Mouse (Mus musculus): ENCODE measurements around the gene Eipr1. TPM values are rescaled to one million over a fixed set of nuclear protein-coding genes. Genes with fewer than 3 reads are reported as not detected.
"Not testable (repeated sequence)": the region's sequence is repeated elsewhere in the genome, so short reads cannot be mapped to it uniquely, and the experiment has no call there.

Eipr1 gene
- 10 to 100 TPM; 40.1 to 54.7 TPM for polyA plus RNA-seq (2017; shearing (Covaris generic))

- ATAC-seq, result peak; percentile 88
Observed at GRCm38 (mm10) chr12:28751508-28752263, at the start of gene Eipr1. Gene Eipr1 (plus strand): TSS chr12:28751803.

GRCm38 (mm10) chr12:28704381-28704780, 47.2 kb upstream of the Eipr1 start:
- no peak for ATAC-seq

GRCm38 (mm10) chr12:28705204-28705603, 46.4 kb upstream of the Eipr1 start:
- ATAC-seq, result no peak

- no peak for ATAC-seq
Observed at GRCm38 (mm10) chr12:28708154-28708553, 43.4 kb upstream of the Eipr1 start.

GRCm38 (mm10) chr12:28710566-28711185, 40.9 kb upstream of the Eipr1 start:
- ATAC-seq, result no peak

GRCm38 (mm10) chr12:28714822-28715632, 36.6 kb upstream of the Eipr1 start:
- no peak for ATAC-seq

- no peak for ATAC-seq
Observed at GRCm38 (mm10) chr12:28717066-28717465, 34.5 kb upstream of the Eipr1 start.

- ATAC-seq, result no peak
Observed at GRCm38 (mm10) chr12:28718106-28718505, 33.5 kb upstream of the Eipr1 start.

GRCm38 (mm10) chr12:28724366-28724765, 27.2 kb upstream of the Eipr1 start:
- ATAC-seq, result no peak

- peak; percentile 47 for ATAC-seq
Observed at GRCm38 (mm10) chr12:28726204-28726603, 25.4 kb upstream of the Eipr1 start.

- ATAC-seq, result no peak
Observed at GRCm38 (mm10) chr12:28727061-28727460, 24.5 kb upstream of the Eipr1 start.

- no peak for ATAC-seq
Observed at GRCm38 (mm10) chr12:28732631-28733030, 19.0 kb upstream of the Eipr1 start.

GRCm38 (mm10) chr12:28733520-28734245, 17.9 kb upstream of the Eipr1 start:
- ATAC-seq, result not testable (repeated sequence)

- ATAC-seq, result no peak
Observed at GRCm38 (mm10) chr12:28734271-28734670, 17.3 kb upstream of the Eipr1 start.

GRCm38 (mm10) chr12:28735293-28735692, 16.3 kb upstream of the Eipr1 start:
- ATAC-seq, result no peak

- ATAC-seq, result no peak
Observed at GRCm38 (mm10) chr12:28743328-28743727, 8.3 kb upstream of the Eipr1 start.

- peak; percentile 77 for ATAC-seq
Observed at GRCm38 (mm10) chr12:28750021-28750633, 1.5 kb upstream of the Eipr1 start, which contains the start of gene Trappc12. Gene Trappc12 (minus strand): TSS chr12:28750472.

- ATAC-seq, result no peak
Observed at GRCm38 (mm10) chr12:28750876-28751275, 727 bp upstream of the Eipr1 start.

GRCm38 (mm10) chr12:28756019-28756418, 4.4 kb downstream of the Eipr1 start:
- no peak for ATAC-seq

- no peak for ATAC-seq
Observed at GRCm38 (mm10) chr12:28769953-28770352, 18.4 kb downstream of the Eipr1 start.

- no peak for ATAC-seq
Observed at GRCm38 (mm10) chr12:28773815-28774214, 22.2 kb downstream of the Eipr1 start.

GRCm38 (mm10) chr12:28775120-28775519, 23.5 kb downstream of the Eipr1 start:
- ATAC-seq, result no peak

All from CD4-positive, CD25-positive, alpha-beta regulatory T cell, adult 4 months (primary cell).